Mouse (Mus musculus) heart, postnatal 0 days (tissue): Measurements from ENCODE around the gene Cfap77. TPM values are rescaled to one million over a fixed set of nuclear protein-coding genes. Genes with fewer than 3 reads are reported as not detected.

Experiments
- ATAC-seq: fragments of 200-750 bp; cut with Nextera tagmentation; 2 replicates; pipeline ENCODE4 v1.8.0; 2017; ENCODE audit warnings: low read depth, moderate number of reproducible peaks, moderate library complexity; ENCODE audit not compliant: insufficient read depth
- DNase-seq: peaks from one replicate; pipeline ENCODE4 v3.0.0-alpha.2; 2016; ENCODE audit warnings: low spot score
- H3K27ac ChIP-seq: fragments of 300-500 bp; sonication (generic); 2 replicates; pipeline ENCODE4 v1.5.1; 2014; ENCODE audit warnings: low read depth, mild to moderate bottlenecking
- H3K27me3 ChIP-seq: fragments of 300-500 bp; sonication (generic); 2 replicates; pipeline ENCODE4 v1.6.1; 2014; ENCODE audit warnings: low read length, mixed read lengths; ENCODE audit not compliant: control insufficient read depth, insufficient read depth
- H3K36me3 ChIP-seq: fragments of 300-500 bp; sonication (generic); replicated peaks from 2 replicates; pipeline ENCODE4 v1.6.1; 2014; ENCODE audit warnings: low read length, mixed read lengths; ENCODE audit not compliant: control insufficient read depth, insufficient read depth
- H3K4me1 ChIP-seq: fragments of 300-500 bp; sonication (generic); 2 replicates; pipeline ENCODE4 v1.6.1; 2014; ENCODE audit warnings: antibody characterized with exemption; ENCODE audit not compliant: control insufficient read depth, insufficient read depth
- H3K4me2 ChIP-seq: fragments of 300-500 bp; sonication (generic); 2 replicates; pipeline ENCODE4 v1.6.1; 2014; ENCODE audit warnings: low read depth, mild to moderate bottlenecking, low read length, moderate library complexity
- H3K4me3 ChIP-seq: fragments of 300-500 bp; sonication (generic); 2 replicates; pipeline ENCODE4 v1.5.1; 2014; ENCODE audit warnings: low read depth, low read length
- H3K9ac ChIP-seq: fragments of 300-500 bp; sonication (generic); replicated peaks from 2 replicates; pipeline ENCODE4 v1.6.1; 2014; ENCODE audit warnings: low read depth, low read length, mixed read lengths
- H3K9me3 ChIP-seq: fragments of 300-500 bp; sonication (generic); replicated peaks from 2 replicates; pipeline ENCODE4 v1.6.1; 2016; ENCODE audit warnings: low read length; ENCODE audit not compliant: control insufficient read depth
- CTCF ChIP-seq: IDR thresholded peaks from 2 replicates; pipeline ENCODE4 v1.5.1; 2016; ENCODE audit warnings: antibody characterized with exemption, control low read depth, low read depth
- EP300 ChIP-seq: IDR thresholded peaks from 2 replicates; pipeline ENCODE4 v1.6.1; 2016; ENCODE audit warnings: antibody characterized with exemption, low read depth
- WGBS: fragments of 180-500 bp; shearing (Covaris S2); extraction: QIAGEN DNeasy Blood & Tissue Kit; methylation state at CpG from one replicate; pipeline ENCODE4 v1.1.7; 2014; 5-methylcytosine and 5-hydroxymethylcytosine counted together
- polyA plus RNA-seq: library from polyadenylated mRNA; unstranded; fragments of >200 nt; fragmentation: Nextera tagmentation; extraction: Ambion mirVana; gene quantifications from 2 replicates; pipeline ENCODE4 v1.2.1, GENCODE M21; 2015
- total RNA-seq: library from RNA; depleted of rRNA; stranded (reverse); fragments of >200 nt; gene quantifications from 2 replicates; pipeline ENCODE4 v1.2.3, GENCODE M21; 2014; ENCODE audit warnings: low replicate concordance

The Cfap77 gene
- total and polyA plus RNA-seq, 2 experiments from 2014 or later = 0.11 TPM; not detected in 1

DNA sequence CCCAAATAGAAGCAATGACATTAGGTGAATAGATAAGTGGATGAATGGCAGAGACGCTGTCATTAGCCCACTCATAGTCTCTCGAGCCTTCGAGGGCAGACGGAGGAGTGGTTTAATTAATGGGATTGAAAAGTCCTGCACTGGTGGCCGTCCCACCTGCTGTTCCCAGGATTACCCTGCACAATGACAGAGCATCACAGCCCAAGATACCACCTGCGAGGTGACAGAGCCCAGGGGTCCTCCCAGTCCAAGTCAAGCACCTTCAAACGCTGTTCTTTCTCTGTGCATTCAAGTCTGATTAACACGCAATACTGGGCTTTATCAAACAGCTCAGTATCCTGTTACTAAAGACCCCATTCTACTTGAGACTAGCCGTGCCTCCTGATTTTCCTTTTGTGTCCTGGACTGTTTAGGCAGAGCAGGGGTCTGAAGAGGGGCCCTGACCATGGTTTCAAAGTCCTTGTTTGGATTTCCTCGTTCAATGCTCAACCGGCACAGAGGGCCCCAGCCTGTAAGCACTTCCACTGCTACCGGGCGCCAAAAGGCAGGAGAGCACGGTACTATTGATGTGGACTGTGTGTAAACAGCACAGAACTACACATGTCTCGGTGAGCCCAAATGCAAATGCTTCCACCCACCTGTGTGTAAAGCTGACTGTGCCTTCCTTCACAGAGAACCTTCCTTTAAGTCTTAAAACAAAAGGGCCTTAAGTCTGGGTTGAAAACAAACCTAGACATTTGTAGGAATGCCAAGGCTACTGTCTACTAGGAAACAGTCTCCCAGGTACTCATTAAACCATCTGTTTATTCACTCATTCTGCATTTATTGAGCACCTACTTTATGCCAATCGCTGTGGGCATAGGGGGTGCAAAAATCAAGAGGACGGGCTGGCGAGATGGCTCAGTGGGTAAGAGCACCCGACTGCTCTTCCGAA is 20.1 kb downstream of the Cfap77 start:
- DNase-seq = no peak
- Histone ChIP-seq H3K9me3 (no peaks in the 10 kb centered on the region), H3K27me3 (peaks cover 25% of the 10 kb centered on the region), H3K4me2 (no peak overlapping the region), H3K4me1 (no peaks in the 10 kb centered on the region), H3K36me3 (no peaks in the 10 kb centered on the region), H3K27ac (no peak overlapping the region), H3K4me3 (no peak overlapping the region), H3K9ac (no peak overlapping the region)
- 51% methylated on average over 20 of the region's 20 CpGs for WGBS
- no peak for ATAC-seq
- TF ChIP-seq EP300 = no peak
- no peak for TF ChIP-seq CTCF

DNA sequence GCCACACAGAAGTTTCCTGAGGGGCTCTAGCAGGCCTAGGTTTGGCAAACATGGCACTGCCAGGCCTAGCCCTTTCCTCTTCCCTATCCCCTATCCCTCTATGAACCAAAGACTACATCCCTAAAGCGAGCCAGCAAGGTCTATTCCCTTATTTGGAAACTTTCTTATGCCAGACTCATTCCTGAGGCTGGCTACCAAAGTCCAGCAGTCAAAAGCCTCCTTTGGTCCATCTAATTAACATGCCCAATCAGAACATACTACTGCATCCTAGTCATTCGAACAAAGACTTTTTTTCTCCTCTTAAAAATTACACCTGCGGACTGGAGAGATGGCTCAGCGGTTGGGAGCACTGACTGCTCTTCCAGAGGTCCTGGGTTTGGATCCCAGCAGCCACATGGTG is 22.9 kb downstream of the Cfap77 start:
- no peak overlapping the region for H3K4me3 ChIP-seq
- H3K27me3 ChIP-seq = 0 out of 2 replicates have a peak, but pooled peaks cover 7% of the 10 kb centered on the region
- H3K9me3 ChIP-seq = no peaks in the 10 kb centered on the region
- H3K9ac ChIP-seq = no peak overlapping the region
- no peak overlapping the region for H3K27ac ChIP-seq
- 82% methylated on average over 4 of the region's 4 CpGs for WGBS
- no peak for TF ChIP-seq EP300
- TF ChIP-seq CTCF = no peak
- no peaks in the 10 kb centered on the region for H3K4me1 ChIP-seq
- H3K4me2 ChIP-seq = no peak overlapping the region
- no peak for ATAC-seq
- DNase-seq = no peak
- no peaks in the 10 kb centered on the region for H3K36me3 ChIP-seq

DNA sequence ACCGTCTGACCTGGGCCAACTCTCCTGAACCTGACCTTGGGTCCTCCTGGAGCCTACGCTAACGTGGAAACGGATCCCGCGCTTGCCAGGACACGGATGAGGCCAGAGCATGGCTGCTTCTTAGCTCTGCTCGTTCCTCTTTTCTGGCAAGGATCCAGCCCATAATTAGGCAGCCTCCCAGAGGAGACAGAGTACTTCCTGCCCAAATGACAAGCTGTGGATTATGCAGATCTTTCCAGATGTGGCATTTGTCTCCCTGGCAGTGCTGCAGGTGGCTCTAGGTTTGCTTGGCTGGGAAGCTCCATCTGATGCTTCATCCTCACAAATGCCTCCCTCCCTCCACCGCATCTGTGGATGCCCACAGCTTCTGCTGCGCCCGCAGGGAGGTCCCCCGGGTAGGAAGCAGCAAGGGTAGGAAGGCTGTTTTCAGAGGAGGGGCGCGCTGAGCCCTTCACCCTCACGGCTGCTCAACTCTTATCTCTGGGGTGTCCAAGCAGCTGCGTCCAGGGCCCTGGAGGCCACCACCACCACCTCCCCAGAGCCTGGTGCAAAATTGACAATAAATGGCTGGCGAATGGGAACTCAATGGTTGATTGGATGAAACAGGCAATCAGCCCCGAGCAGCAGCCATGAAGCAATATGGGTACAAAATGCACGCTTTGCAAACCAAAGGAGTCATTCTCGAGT is 24.7 kb downstream of the Cfap77 start:
- DNase-seq = peak; percentile 17
- Histone ChIP-seq H3K9ac (no peak overlapping the region), H3K4me2 (no peak overlapping the region), H3K9me3 (no peaks in the 10 kb centered on the region), H3K4me1 (no peaks in the 10 kb centered on the region), H3K4me3 (no peak overlapping the region), H3K27ac (no peak overlapping the region), H3K36me3 (no peaks in the 10 kb centered on the region), H3K27me3 (0 out of 2 replicates have a peak, but pooled peaks cover 7% of the 10 kb centered on the region)
- ATAC-seq = peak; percentile 27; the same call in 1 of the 2 replicates
- TF ChIP-seq EP300 (no peak), CTCF (no peak)
- 33% methylated on average over 20 of the region's 20 CpGs for WGBS

DNA sequence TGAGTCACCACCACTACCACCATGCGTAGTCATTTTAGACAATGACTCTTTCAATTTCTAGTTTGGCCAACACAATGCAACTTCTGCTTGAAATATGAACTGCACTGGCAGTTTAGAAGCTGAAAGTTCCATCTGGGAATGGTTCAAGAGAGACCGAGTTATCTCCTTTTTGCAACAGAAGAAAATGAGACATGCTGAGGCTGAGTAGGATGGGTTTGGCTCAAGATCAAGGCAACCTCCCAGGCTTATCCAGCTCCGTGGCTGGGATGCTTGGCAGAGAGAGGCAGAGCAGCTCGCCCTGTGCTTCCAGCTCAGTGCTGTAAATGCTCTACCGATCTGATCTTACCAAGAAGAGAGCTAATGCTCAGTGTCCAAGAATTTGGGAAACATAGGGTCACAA is 29.6 kb downstream of the Cfap77 start:
- WGBS = 54% methylated on average over 5 of the region's 5 CpGs
- H3K27ac ChIP-seq = no peak overlapping the region

DNA sequence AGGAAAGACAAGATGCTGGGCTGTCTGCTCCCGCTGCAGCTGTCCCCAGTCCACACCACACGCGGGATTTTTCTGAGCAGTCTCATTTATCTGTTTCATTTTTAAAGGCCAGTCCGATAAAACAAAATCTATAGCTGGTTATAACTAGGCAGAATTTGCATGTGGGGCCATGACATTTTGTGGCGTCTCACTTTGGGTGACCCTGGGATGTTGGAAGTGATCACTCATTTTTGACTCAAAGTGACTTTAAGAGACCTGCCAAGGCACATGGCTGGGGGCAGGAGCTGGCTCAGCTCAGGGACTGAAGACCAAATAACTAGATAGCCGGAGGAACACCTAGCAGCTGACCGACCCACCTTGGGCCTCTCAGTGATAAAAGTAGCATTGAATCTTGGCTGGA is 31.9 kb downstream of the Cfap77 start:
- ATAC-seq = no peak
- no peak overlapping the region for H3K9ac ChIP-seq

More for the DNA sequence above, 29.6 kb downstream of the Cfap77 start:
- Histone ChIP-seq H3K4me2 (no peak overlapping the region), H3K27me3 (0 out of 2 replicates have a peak, but pooled peaks cover 4% of the 10 kb centered on the region), H3K36me3 (no peaks in the 10 kb centered on the region), H3K4me3 (no peak overlapping the region), H3K9ac (no peak overlapping the region), H3K4me1 (no peaks in the 10 kb centered on the region), H3K9me3 (no peaks in the 10 kb centered on the region)
- ATAC-seq (no peak), DNase-seq (no peak)
- TF ChIP-seq CTCF = no peak
- TF ChIP-seq EP300 = no peak

More for the DNA sequence above, 31.9 kb downstream of the Cfap77 start:
- H3K9me3 ChIP-seq = no peaks in the 10 kb centered on the region
- no peak overlapping the region for H3K4me2 ChIP-seq
- no peaks in the 10 kb centered on the region for H3K27me3 ChIP-seq
- H3K4me1 ChIP-seq = no peaks in the 10 kb centered on the region
- H3K36me3 ChIP-seq = no peaks in the 10 kb centered on the region
- DNase-seq = no peak
- no peak overlapping the region for H3K4me3 ChIP-seq
- WGBS = 85% methylated on average over 7 of the region's 7 CpGs
- TF ChIP-seq CTCF = no peak
- no peak for TF ChIP-seq EP300
- no peak overlapping the region for H3K27ac ChIP-seq
